Mouse (Mus musculus): Measurements from ENCODE around the gene Atf6b. TPM values are rescaled to one million over a fixed set of nuclear protein-coding genes. Genes with fewer than 3 reads are reported as not detected.

The Atf6b gene
- 105 and 106 TPM in 2 replicates for polyA plus RNA-seq (2016; fragmentation: Nextera tagmentation; extraction: Ambion mirVana)

- Histone ChIP-seq H3K4me3 (peak within 1 kb of the TSS; percentile 99), H3K27me3 (ENCODE audit: poor library complexity, severe bottlenecking) (no peaks in the 10 kb centered on the region), H3K27ac (peak within 1 kb of the TSS; percentile 95), H3K36me3 (replicated peaks) (peaks cover 47% of the 10 kb centered on the region), H3K4me1 (peaks cover 43% of the 10 kb centered on the region), H3K9me3 (no peaks in the 10 kb centered on the region)
- 2% methylated on average over 66 of the region's 66 CpGs for WGBS
- DNase-seq (ENCODE audit: extremely low spot score, low spot score) = peak; percentile 96
These were observed at the start of gene Atf6b for GRCm38 (mm10) chr17:34646906-34647787. TSS of gene Atf6b (plus strand) at chr17:34647146.

GRCm38 (mm10) chr17:34597566-34598095 lies 49.3 kb upstream of the Atf6b start, which contains the start of gene Ager:
TSS of gene Ager (plus strand) at chr17:34597862.
- Histone ChIP-seq H3K36me3 (replicated peaks) (peaks cover 58% of the 10 kb centered on the region), H3K9me3 (no peaks in the 10 kb centered on the region), H3K27me3 (ENCODE audit: poor library complexity, severe bottlenecking) (no peaks in the 10 kb centered on the region), H3K27ac (peak within 1 kb of the TSS; percentile 75), H3K4me1 (peaks cover 72% of the 10 kb centered on the region), H3K4me3 (peak within 1 kb of the TSS; percentile 10; the same call in 1 of the 2 replicates)
- DNase-seq (ENCODE audit: extremely low spot score, low spot score) = no peak
- WGBS = 20% methylated on average over 6 of the region's 6 CpGs

- peaks cover 61% of the 10 kb centered on the region for H3K4me1 ChIP-seq
- peak overlapping the region; percentile 1; the same call in 1 of the 2 replicates for H3K4me3 ChIP-seq
- H3K9me3 ChIP-seq = no peaks in the 10 kb centered on the region
- no peak for DNase-seq (ENCODE audit: extremely low spot score, low spot score)
- no peak overlapping the region for H3K27ac ChIP-seq
- WGBS = 76% methylated on average over 9 of the region's 9 CpGs
- peaks cover 45% of the 10 kb centered on the region for H3K36me3 ChIP-seq (replicated peaks)
- H3K27me3 ChIP-seq (ENCODE audit: poor library complexity, severe bottlenecking) = no peaks in the 10 kb centered on the region
These were observed 47.1 kb upstream of the Atf6b start for GRCm38 (mm10) chr17:34599891-34600290.

- Histone ChIP-seq H3K4me3 (peak overlapping the region; percentile 70; the same call in 1 of the 2 replicates), H3K27ac (no peak overlapping the region)
These were observed 45.1 kb upstream of the Atf6b start for GRCm38 (mm10) chr17:34601796-34602195.

GRCm38 (mm10) chr17:34603375-34604060 lies 43.4 kb upstream of the Atf6b start, which contains the start of gene Rnf5:
TSS of gene Rnf5 (minus strand) at chr17:34603690.
- peak; percentile 96 for DNase-seq (ENCODE audit: extremely low spot score, low spot score)
- Histone ChIP-seq H3K4me3 (peak within 1 kb of the TSS; percentile 70), H3K4me1 (peaks cover 59% of the 10 kb centered on the region), H3K27ac (peak within 1 kb of the TSS; percentile 93), H3K27me3 (ENCODE audit: poor library complexity, severe bottlenecking) (no peaks in the 10 kb centered on the region), H3K9me3 (no peaks in the 10 kb centered on the region), H3K36me3 (replicated peaks) (peaks cover 39% of the 10 kb centered on the region)
- under 1% methylated on average over 30 of the region's 30 CpGs for WGBS

More at GRCm38 (mm10) chr17:34601796-34602195, 45.1 kb upstream of the Atf6b start:
- peaks cover 27% of the 10 kb centered on the region for H3K36me3 ChIP-seq (replicated peaks)
- WGBS = 92% methylated on average over 12 of the region's 12 CpGs
- peaks cover 57% of the 10 kb centered on the region for H3K4me1 ChIP-seq
- DNase-seq (ENCODE audit: extremely low spot score, low spot score) = no peak
- H3K27me3 ChIP-seq (ENCODE audit: poor library complexity, severe bottlenecking) = no peaks in the 10 kb centered on the region
- no peaks in the 10 kb centered on the region for H3K9me3 ChIP-seq

GRCm38 (mm10) chr17:34604061-34604508 lies 42.9 kb upstream of the Atf6b start, which contains the start of gene Agpat1:
TSS of gene Agpat1 (plus strand) at chr17:34604262.
- Histone ChIP-seq H3K4me3 (peak within 1 kb of the TSS; percentile 70), H3K27ac (peak within 1 kb of the TSS; percentile 93), H3K4me1 (peaks cover 60% of the 10 kb centered on the region), H3K9me3 (no peaks in the 10 kb centered on the region), H3K27me3 (ENCODE audit: poor library complexity, severe bottlenecking) (no peaks in the 10 kb centered on the region), H3K36me3 (replicated peaks) (peaks cover 43% of the 10 kb centered on the region)
- under 1% methylated on average over 35 of the region's 35 CpGs for WGBS
- peak; percentile 100 for DNase-seq (ENCODE audit: extremely low spot score, low spot score)

- no peak for DNase-seq (ENCODE audit: extremely low spot score, low spot score)
- Histone ChIP-seq H3K27me3 (ENCODE audit: poor library complexity, severe bottlenecking) (no peaks in the 10 kb centered on the region), H3K27ac (peak overlapping the region; percentile 93), H3K4me3 (peak overlapping the region; percentile 70), H3K4me1 (peaks cover 57% of the 10 kb centered on the region), H3K36me3 (replicated peaks) (peaks cover 41% of the 10 kb centered on the region), H3K9me3 (no peaks in the 10 kb centered on the region)
- 17% methylated on average over 24 of the region's 24 CpGs for whole genome bisulfite sequencing
These were observed 42.3 kb upstream of the Atf6b start for GRCm38 (mm10) chr17:34604511-34605237.

GRCm38 (mm10) chr17:34605609-34606008 lies 41.3 kb upstream of the Atf6b start:
- no peaks in the 10 kb centered on the region for H3K27me3 ChIP-seq (ENCODE audit: poor library complexity, severe bottlenecking)
- DNase-seq (ENCODE audit: extremely low spot score, low spot score) = peak; percentile 93
- H3K9me3 ChIP-seq = no peaks in the 10 kb centered on the region
- under 1% methylated on average over 24 of the region's 30 CpGs for WGBS
- H3K4me1 ChIP-seq = peaks cover 57% of the 10 kb centered on the region
- H3K4me3 ChIP-seq = peak overlapping the region; percentile 70
- H3K36me3 ChIP-seq (replicated peaks) = peaks cover 41% of the 10 kb centered on the region
- H3K27ac ChIP-seq = peak overlapping the region; percentile 93

GRCm38 (mm10) chr17:34606186-34607039 lies 40.5 kb upstream of the Atf6b start:
- no peaks in the 10 kb centered on the region for H3K27me3 ChIP-seq (ENCODE audit: poor library complexity, severe bottlenecking)
- peaks cover 57% of the 10 kb centered on the region for H3K4me1 ChIP-seq
- 19% methylated on average over 32 of the region's 32 CpGs for WGBS
- no peak for DNase-seq (ENCODE audit: extremely low spot score, low spot score)
- peak overlapping the region; percentile 93 for H3K27ac ChIP-seq
- H3K4me3 ChIP-seq = peak overlapping the region; percentile 70
- H3K36me3 ChIP-seq (replicated peaks) = peaks cover 41% of the 10 kb centered on the region
- H3K9me3 ChIP-seq = no peaks in the 10 kb centered on the region

GRCm38 (mm10) chr17:34607997-34608396 lies 38.9 kb upstream of the Atf6b start:
- peaks cover 49% of the 10 kb centered on the region for H3K36me3 ChIP-seq (replicated peaks)
- H3K27ac ChIP-seq = no peak overlapping the region
- 94% methylated on average over 7 of the region's 7 CpGs for WGBS
- no peak for DNase-seq (ENCODE audit: extremely low spot score, low spot score)
- peaks cover 43% of the 10 kb centered on the region for H3K4me1 ChIP-seq
- no peaks in the 10 kb centered on the region for H3K27me3 ChIP-seq (ENCODE audit: poor library complexity, severe bottlenecking)
- H3K4me3 ChIP-seq = 0 out of 2 replicates have a peak overlapping the region, but pooled peaks have one; percentile 5
- no peaks in the 10 kb centered on the region for H3K9me3 ChIP-seq

GRCm38 (mm10) chr17:34611050-34611449 lies 35.9 kb upstream of the Atf6b start:
- Histone ChIP-seq H3K4me1 (peaks cover 34% of the 10 kb centered on the region), H3K27me3 (ENCODE audit: poor library complexity, severe bottlenecking) (no peaks in the 10 kb centered on the region), H3K4me3 (no peak overlapping the region), H3K27ac (no peak overlapping the region), H3K36me3 (replicated peaks) (peaks cover 79% of the 10 kb centered on the region), H3K9me3 (no peaks in the 10 kb centered on the region)
- no peak for DNase-seq (ENCODE audit: extremely low spot score, low spot score)
- WGBS = 93% methylated on average over 8 of the region's 8 CpGs
